Mouse (Mus musculus) adrenal gland, adult (tissue): Measurements from ENCODE around the gene Gm9573.

Source experiments
- DNase-seq, 2 experiments: peaks; one replicate each; pipeline ENCODE4 v3.0.0; 2022 to 2023; ENCODE audit warnings: low spot score in 1 of 2; ENCODE audit not compliant: inconsistent age in 2 of 2

Gm9573 gene

GRCm38 (mm10) chr17:35597399-35597798 lies 29.0 kb downstream of the Gm9573 start:
- no peak for DNase-seq

- DNase-seq = no peak
Measured at GRCm38 (mm10) chr17:35594456-35594855, 32.0 kb downstream of the Gm9573 start.

GRCm38 (mm10) chr17:35593786-35594185 lies 32.7 kb downstream of the Gm9573 start:
- DNase-seq = no peak

GRCm38 (mm10) chr17:35592131-35592530 lies 34.3 kb downstream of the Gm9573 start:
- no peak for DNase-seq

- no peak for DNase-seq
Measured at GRCm38 (mm10) chr17:35591731-35592130, 34.7 kb downstream of the Gm9573 start.

- DNase-seq = no peak
Measured at GRCm38 (mm10) chr17:35591219-35591578, 35.2 kb downstream of the Gm9573 start.

GRCm38 (mm10) chr17:35590410-35591218 lies 35.8 kb downstream of the Gm9573 start:
- peak; percentile 67 to 92 for DNase-seq

- DNase-seq = no peak
Measured at GRCm38 (mm10) chr17:35588387-35588786, 38.0 kb downstream of the Gm9573 start.

- no peak for DNase-seq
Measured at GRCm38 (mm10) chr17:35587291-35587690, 39.1 kb downstream of the Gm9573 start.

- peak; percentile 69 to 90 for DNase-seq
Measured at GRCm38 (mm10) chr17:35584330-35584937, 42.0 kb downstream of the Gm9573 start.

GRCm38 (mm10) chr17:35582900-35583299 lies 43.5 kb downstream of the Gm9573 start:
- DNase-seq = peak in 1 of 2 experiments; percentile 35

- peak; percentile 72 to 94 for DNase-seq
Measured at GRCm38 (mm10) chr17:35578211-35578610, 48.2 kb downstream of the Gm9573 start.

- DNase-seq = no peak
Measured at GRCm38 (mm10) chr17:35571477-35571876, 55.0 kb downstream of the Gm9573 start.

- no peak for DNase-seq
Measured at GRCm38 (mm10) chr17:35570836-35571235, 55.6 kb downstream of the Gm9573 start.

- no peak for DNase-seq
Measured at GRCm38 (mm10) chr17:35569091-35569944, 57.1 kb downstream of the Gm9573 start.
